Mouse (Mus musculus) cerebellum, adult 9-11 months (tissue): ENCODE data around the gene Frmpd1.

Experiments
- DNase-seq: peaks from one replicate; pipeline ENCODE4 v3.0.0; 2022

Frmpd1 gene

GRCm38 (mm10) chr4:45242163-45242562 is 57.5 kb downstream of the Frmpd1 start:
- no peak for DNase-seq

GRCm38 (mm10) chr4:45243211-45243902 is 58.7 kb downstream of the Frmpd1 start:
- DNase-seq: no peak

DNA sequence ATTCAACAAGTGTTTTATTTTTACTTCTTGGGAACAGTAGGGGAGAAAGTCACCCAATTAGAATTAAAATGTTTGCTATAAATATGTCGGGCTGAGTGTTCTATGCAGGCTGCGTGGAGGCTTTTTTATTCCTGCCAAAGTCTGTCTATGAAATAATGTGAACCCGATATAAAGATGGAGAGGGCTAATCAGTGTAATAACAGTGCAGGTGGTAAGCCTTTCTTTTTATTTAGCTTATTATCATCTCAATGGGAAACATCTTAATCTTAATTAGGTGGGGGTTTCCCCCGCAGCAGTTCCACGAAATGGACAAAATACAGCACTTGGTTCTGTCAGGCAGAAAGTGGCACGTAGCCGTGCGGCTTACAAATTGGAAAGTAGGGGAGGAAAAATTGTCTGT is 66.6 kb downstream of the Frmpd1 start:
- no peak for DNase-seq

- DNase-seq: no peak
Observed at GRCm38 (mm10) chr4:45252861-45253262, 68.2 kb downstream of the Frmpd1 start.

GRCm38 (mm10) chr4:45253839-45254601 is 69.3 kb downstream of the Frmpd1 start:
- peak; percentile 16 for DNase-seq

GRCm38 (mm10) chr4:45259232-45259832 is 74.7 kb downstream of the Frmpd1 start:
- DNase-seq: no peak

DNA sequence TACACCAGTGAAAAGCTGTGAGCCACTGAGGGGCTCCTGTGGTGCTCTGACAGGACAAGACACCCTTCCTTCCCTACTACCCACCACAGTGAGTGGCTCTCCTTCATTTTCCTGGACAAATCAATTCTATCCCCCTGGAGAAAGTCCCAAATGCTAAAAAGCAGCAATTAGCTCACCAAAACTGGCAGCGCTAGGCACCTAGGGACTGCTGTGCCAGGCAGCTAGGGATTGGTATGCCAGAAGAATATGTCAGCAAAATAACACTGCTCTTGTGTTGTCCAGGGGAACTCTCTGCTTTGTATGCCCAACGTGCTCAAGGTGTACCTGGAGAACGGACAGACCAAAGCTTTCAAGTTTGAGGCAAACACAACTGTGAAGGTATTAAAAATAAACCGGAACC is 76.9 kb downstream of the Frmpd1 start:
- no peak for DNase-seq

DNA sequence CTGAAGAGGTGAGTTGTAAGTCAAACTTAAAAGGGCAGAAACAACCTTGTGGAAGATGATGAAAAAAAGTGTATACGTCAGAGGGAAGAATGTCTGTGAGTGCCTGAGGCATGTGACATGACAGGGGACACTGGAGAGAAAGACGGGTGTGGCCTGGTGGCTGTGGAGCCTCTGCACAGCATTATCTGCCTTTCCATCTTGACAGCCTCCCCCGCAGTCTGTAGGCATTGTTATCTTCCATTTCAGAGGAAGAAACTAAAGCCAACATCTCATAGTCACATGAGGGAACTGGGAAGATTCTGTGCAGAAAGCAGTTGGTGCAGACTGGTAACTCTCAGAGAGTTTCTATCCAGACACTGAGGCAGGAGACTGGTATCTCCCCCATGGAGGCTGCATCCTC is 83.2 kb downstream of the Frmpd1 start:
- DNase-seq: no peak

DNA sequence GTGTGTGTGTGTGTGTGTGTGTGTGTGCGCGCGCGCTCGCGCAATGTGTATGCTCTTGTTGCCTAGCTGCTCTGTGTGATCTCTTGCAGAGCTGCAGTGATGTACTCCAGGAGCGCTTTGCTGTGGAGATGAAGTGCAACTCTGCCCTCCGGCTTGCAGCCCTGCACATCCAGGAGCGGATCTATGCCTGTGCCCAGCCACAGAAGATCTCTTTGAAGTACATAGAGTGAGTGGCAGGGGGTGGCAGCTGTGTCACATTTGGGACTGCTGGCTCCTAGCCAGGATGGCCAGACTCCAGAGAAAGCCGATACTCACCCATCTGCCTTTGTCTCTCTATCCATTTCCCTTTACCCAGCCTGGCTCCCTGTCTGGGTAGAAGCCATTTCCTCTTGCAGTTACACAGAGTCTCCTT is 86.4 kb downstream of the Frmpd1 start:
- DNase-seq: no peak

DNA sequence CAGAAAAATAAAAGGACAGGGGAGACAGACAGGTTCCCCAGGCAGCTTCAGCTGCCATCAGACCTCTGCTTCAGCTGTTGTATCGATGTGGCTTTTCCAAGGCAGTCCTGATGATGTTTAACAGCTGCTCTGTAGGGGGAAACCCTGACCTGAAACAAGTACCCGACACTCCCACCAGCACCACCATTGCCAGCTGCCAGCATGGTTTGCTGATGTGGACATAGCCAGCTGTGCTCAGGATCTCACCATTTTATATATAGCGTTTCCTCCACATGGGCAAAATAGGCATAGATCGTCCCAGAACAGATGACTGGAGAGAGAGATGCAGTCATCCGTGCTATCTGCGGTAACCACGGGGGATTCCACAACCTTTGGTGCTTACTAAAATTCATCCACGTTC is 91.1 kb downstream of the Frmpd1 start:
- no peak for DNase-seq

- DNase-seq: no peak
Observed at GRCm38 (mm10) chr4:45279292-45279691, 94.6 kb downstream of the Frmpd1 start.

- peak; percentile 40 for DNase-seq
Observed at GRCm38 (mm10) chr4:45279981-45280548, 95.4 kb downstream of the Frmpd1 start.

DNA sequence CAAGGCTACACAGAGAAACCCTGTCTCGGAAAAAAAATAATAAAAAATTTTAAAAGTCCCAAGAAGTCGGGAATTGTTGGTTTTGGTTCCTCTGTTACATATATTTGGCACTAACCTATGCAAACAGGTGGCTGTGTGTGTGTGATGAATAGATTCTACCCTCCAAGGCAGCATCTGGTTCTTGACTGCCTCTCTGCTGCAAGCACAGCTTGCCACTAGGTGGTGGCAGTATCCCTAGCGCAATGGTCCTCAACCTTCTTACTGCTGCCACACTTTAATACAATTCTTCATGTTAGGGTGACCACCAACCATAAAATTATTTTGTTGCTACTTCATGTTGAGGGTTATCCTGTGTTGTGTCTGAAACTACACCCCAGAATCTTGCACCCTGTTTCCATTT is 101.6 kb downstream of the Frmpd1 start:
- no peak for DNase-seq

- DNase-seq: no peak
Observed at GRCm38 (mm10) chr4:45287906-45288305, 103.2 kb downstream of the Frmpd1 start.

DNA sequence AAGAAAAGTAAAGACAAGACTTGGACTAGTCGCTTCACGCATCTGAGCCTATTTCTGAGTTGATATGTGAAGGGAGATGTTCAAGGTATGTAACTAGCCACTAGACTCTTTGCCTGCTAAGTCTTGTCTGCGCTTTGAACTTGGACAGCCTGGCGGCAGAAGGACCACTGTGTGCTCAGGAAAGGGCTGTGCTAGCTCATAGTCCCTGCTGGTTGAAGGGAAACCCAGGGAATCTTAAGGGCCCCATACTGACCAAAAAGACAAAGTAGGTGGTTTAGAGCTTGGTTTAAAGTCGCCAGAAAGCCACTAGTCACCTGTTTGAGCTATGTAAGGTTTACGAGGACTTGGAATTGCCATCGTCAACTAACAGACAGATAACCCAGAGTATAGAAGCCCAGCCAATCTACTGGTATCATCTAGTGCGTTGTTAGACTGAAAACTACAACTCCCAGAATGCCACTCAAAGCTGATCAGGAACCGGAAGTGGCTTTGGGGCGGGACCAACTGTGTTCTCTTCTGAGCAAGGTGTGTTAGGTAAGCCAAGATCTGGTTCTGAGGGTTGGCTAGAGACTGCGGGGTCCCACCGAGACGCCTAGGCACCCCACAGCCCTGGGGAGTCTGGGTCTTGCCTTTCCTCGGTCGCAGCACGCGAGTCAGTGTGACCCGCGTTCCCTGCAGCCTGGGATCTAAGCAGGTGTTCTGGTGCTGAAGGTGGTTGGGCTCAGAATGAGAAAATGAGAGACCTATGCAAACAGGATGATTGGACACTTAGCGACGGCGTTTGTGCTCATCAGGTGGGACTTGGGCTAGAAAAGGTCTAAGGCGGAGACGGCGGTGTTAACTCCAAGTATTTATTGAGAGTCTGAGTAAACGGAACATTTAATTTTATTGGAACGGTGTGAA is 112.2 kb downstream of the Frmpd1 start, which contains the start of gene Trmt10b:
Gene Trmt10b, plus strand, starts transcription at position 466 of the 903 bp plus-strand sequence.
- DNase-seq: peak; percentile 83

DNA sequence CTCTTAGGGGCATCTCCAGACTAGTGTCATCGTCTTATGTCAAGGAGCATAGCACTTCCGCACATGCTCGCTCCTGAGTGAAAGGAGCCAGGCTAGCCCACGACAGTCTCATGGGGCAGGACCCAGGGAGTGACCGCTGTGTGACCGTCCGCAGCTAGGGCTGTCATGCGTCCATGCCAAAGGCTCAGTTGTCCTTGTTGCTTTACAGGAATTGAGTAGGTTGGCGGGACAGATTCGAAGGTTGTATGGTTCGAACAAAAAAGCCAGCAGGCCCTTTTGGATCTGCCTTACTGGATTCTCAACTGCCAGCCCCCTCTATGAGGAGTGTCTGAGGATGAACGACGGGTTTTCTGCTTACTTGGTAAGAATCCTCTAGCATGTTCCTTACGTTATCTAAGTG is 120.9 kb downstream of the Frmpd1 start:
- no peak for DNase-seq

- DNase-seq: no peak
Observed at GRCm38 (mm10) chr4:45308046-45308445, 123.4 kb downstream of the Frmpd1 start.

GRCm38 (mm10) chr4:45308606-45309005 is 123.9 kb downstream of the Frmpd1 start:
- no peak for DNase-seq

DNA sequence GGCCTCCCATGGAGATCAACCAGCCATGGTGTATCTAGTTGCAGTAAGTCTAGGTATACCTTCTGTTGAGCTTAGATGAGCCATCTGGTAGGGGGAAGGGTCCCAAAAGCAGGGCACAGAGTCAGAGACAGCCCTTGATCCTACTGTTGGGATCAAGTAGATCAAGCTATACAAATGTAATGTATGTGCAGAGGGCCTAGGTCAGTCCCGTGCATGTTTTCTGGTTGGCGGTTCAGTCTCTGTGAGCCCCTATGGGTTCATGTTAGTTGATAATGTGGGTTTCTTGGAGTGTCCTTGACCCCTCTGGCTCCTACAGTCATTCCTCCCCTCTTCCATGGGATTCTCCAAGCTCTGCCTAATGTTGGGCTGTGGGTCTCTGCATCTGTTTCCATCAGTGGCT is 126.4 kb downstream of the Frmpd1 start:
- no peak for DNase-seq

- DNase-seq: peak; percentile 90
Observed at GRCm38 (mm10) chr4:45320159-45320816, 135.6 kb downstream of the Frmpd1 start.

- no peak for DNase-seq
Observed at GRCm38 (mm10) chr4:45331139-45331538, 146.5 kb downstream of the Frmpd1 start.

DNA sequence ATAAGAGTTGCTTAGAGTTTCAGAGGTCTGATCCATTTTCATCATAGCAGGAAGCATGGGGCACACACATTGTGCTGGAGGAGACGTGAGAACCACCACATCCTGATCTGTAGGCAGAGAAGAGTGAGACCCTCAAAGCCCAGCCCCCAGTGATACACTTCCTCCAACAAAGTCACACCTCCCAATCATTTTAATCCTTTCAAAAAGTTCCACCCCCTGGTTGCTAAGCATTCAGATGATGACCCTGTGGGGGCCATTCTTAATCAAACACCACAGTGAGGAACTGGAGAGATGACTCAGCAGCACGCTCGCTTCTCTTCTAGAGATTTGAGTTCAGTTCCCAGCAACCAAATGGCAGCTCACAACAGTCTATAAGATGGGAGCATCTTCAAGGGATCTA is 147.8 kb downstream of the Frmpd1 start:
- DNase-seq: no peak
